Mouse (Mus musculus) regulatory T cell (primary cell): ENCODE data around the gene Dis3l2.

Source experiments
- in situ Hi-C: fragments of 300-600 bp; cut with MboI, MseI; formaldehyde crosslinking; loops from one replicate; pipeline ENCODE4 v1.15.1; 2025; ENCODE audit warnings: high pct_unique_total_duplicates

The Dis3l2 gene

GRCm38 (mm10) chr1:86914697-86915096, 211.1 kb downstream of the Dis3l2 start:
- in situ Hi-C loops, result no loop called here

GRCm38 (mm10) chr1:86916355-86916984, 212.9 kb downstream of the Dis3l2 start:
- in situ Hi-C loops, result no loop called here

DNA sequence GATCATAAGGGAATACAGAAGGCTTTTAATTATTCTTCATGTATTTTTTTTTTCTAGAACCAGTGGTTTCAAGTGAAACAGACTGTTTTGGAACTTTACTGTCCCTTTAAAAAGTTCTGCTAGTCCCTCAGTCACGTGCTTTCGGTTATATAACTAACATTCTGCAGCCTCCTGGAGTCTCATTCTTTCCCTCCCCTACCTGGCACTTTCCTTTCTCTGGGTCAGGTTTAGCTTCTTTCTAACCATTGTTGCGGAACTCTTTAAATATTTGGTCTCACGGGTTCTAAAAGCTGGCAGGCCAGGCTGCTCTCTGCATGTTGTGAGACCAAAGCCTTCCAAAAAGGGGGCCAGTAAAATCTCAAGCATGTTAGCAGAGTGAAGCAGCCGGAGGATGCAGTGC, 222.2 kb downstream of the Dis3l2 start:
- in situ Hi-C loops, result no loop called here

DNA sequence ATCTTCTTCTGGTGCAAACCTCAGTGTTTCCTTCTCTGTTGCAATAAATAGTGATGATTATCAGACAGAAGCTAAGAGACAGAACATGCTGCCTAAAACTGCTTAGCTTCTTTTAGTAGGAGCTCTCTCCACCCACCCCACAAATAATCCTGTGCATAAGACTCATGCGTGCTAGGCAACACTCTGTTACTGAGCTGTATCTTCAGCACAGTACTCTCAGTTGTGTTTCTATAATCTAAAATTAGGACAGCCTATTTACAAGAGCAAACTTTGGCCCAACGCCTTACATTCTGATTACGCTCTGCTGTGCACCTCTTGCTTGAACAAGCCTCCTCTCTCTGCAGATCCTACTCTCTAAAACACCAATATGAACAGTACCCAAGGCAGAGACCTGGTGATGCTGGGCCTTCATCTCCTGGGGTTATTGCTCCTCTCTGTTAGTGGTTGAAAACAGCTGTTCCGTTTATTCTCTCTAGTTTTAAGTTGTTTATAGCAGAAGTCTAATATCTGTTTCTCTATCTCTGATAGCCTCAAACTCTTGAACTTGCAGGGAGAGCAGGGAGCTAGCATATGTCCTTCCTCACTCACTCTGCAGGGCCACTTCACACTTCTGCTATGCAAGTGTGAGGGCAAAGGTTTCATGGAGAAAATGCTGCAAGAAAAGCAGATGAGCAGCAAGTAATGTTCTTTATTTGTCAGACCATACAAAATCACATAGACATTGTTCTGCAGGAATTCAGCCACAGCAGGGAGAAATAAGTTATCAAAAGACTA, 228.2 kb downstream of the Dis3l2 start:
- in situ Hi-C loops, result no loop called here

DNA sequence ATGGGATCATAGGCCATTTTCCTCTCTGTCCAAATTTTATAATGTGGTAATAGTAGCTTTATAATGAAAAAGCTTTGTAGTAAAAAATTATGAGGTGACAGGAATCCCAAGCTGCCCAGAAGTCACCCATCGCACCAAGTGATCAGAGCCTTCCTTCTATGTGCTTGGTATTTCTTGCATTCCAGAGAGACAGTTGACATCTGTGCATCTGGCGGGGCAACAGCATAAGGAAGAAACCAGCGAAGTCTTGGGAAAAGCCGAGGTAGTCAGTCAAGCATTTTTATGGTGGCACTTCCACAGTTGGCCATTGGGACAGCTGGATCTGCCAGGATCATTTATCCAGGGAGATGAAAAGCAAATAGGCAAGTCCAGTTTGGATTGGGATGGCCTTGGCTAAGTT, 229.2 kb downstream of the Dis3l2 start:
- in situ Hi-C loops, result no loop called here

DNA sequence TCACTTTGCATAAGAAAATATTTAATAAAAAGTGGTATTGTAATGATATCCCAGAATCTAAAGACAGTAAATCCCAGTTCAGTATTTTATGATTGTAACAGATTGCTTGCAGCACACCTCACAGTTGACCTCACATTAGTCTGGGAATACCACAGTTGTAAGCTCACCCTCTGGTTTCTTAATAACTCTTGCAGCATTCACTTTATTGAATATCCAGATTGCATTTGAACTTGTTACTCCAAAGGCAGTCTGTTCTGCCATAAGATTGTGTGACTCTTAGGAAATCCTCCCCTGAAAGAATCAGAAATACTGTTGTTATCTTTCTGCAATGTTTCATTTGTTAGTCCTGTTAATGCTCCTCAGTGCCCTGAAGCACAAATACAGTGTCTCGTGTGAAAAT, 230.0 kb downstream of the Dis3l2 start:
- in situ Hi-C loops, result no loop called here

- in situ Hi-C loops, result no loop called here
Measured at GRCm38 (mm10) chr1:86951501-86952205, 248.0 kb downstream of the Dis3l2 start.

DNA sequence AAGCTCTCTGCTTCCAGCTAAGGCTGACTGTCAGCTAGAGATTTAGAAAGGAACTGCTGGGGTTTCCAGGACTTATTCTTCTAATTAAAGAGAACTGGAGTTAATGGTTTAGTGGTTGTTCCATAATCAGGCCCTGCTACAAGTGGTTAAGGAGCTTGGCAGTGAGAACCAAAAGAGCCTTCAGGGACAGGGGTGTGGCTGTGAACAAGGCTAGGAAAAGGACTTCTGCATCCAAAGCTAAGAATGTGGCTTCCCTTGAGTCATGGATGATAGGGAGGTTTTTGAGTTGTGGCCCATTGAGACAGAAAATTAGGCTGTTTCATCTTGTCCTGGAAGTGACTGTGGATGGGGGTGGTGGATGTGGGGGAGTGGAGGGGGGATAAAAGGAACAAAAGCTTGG, 252.2 kb downstream of the Dis3l2 start:
- in situ Hi-C loops, result no loop called here

- in situ Hi-C loops, result no loop called here
Measured at GRCm38 (mm10) chr1:86968261-86968964, 264.8 kb downstream of the Dis3l2 start.

GRCm38 (mm10) chr1:86969173-86969725, 265.6 kb downstream of the Dis3l2 start:
- in situ Hi-C loops, result no loop called here

DNA sequence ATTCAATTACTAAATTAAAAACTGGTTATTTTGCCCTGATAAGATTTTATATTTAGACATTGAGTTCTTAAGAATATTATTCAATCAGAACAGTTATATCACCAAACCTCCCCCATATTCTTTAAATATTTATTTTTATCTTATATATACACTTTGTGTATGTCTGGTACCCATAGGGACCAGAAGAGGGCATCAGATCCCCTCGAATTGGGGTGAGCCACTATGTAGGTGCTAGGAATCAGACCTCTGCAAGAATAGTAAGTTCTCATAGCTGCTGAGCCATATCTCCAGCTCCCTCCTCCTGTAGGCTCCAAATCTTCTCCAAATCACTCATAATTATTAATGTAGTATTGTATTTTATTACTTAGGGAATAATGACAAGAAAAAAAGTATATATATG, 269.1 kb downstream of the Dis3l2 start:
- in situ Hi-C loops, result no loop called here

GRCm38 (mm10) chr1:86977018-86977417, 273.4 kb downstream of the Dis3l2 start:
- in situ Hi-C loops, result no loop called here

- in situ Hi-C loops, result no loop called here
Measured at GRCm38 (mm10) chr1:86986372-86986771, 282.8 kb downstream of the Dis3l2 start.

- in situ Hi-C loops, result no loop called here
Measured at GRCm38 (mm10) chr1:86992849-86993248, 289.2 kb downstream of the Dis3l2 start.

GRCm38 (mm10) chr1:86994023-86994422, 290.4 kb downstream of the Dis3l2 start:
- in situ Hi-C loops, result no loop called here

DNA sequence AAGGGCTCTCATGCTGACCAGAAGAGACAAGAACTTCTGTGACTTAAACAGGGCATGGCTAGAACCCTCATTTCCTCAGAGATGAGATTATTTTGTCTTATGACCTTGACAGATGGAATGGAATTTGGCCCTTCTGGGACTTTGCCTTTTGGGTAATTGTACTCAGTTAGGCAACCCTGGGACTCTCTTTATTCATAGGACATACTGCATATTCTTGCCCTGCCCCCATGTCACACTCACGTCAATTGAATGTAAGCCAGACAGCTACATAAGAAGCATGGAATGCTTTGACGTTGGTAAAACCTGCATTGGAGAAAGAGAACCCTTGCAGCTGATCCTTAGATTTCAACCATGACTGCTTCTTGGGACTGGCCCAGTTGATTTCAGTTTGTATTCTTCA, 294.4 kb downstream of the Dis3l2 start:
- in situ Hi-C loops, result no loop called here

- in situ Hi-C loops, result no loop called here
Measured at GRCm38 (mm10) chr1:87001365-87001764, 297.8 kb downstream of the Dis3l2 start.

DNA sequence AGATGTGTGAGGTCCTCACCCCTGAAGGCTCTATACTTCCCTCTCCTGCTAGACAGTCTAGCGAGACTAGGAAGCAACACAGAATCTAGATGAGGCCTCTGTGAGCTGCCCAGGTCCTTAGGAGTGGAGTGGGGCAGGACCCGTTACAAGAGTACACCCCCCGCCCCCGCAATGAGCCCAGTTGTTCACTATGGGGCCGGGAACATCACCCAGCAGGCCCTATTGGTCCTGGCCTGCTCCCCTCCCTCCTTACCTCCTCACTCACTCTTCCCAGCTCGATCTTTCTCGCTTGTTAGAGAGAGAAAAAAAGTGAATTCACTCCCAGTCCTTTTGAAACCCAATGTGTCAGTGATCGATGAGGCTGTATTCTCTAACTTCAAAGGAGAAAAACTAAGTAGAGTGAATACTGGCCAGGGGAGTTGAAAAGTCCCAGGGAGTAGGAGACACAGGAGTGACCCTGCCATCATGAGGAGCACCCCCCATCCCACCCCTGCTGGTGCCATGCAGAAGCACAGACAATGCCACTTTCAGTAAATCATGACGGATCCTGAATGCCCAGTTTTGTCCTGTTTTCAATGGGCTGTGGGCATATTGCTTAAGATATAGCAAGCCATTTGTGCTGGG, 299.0 kb downstream of the Dis3l2 start:
- in situ Hi-C loops, result no loop called here

- in situ Hi-C loops, result no loop called here
Measured at GRCm38 (mm10) chr1:87003169-87003552, 299.6 kb downstream of the Dis3l2 start.

GRCm38 (mm10) chr1:87006425-87006824, 302.8 kb downstream of the Dis3l2 start:
- in situ Hi-C loops, result no loop called here

DNA sequence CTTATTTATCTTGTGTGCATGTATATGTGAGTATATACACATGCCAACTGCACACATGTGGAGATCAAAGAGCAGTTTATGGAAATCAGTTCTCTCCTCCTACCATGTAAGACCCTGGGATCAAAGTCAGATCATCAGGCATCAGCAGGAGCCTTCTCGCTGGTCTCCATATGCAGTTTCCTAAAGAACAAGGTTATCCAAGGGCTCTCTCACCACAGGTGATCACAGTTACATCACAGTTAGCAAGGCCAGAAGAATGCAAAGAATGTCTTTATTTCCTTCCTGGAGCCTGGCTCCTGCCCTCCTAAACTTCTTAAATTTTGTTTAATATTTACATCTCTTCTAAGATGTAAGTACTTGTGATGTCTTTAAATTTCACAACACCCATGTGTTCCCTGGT, 304.6 kb downstream of the Dis3l2 start:
- in situ Hi-C loops, result no loop called here
